Mouse (Mus musculus) brown adipose tissue, adult 24 weeks (tissue): ENCODE measurements at regions not wholly inside any gene's neighbourhood (a gene's known extent, or its start where the extent isn't known, plus 50 kb on each side); places are given as distances from the start of the nearest gene placed in this dataset.

Source experiments
- H3K27ac ChIP-seq: fragments of 200-500 bp; replicated peaks from 2 replicates; pipeline ENCODE4 v1.5.1; 2012; ENCODE audit warnings: low read depth, mild to moderate bottlenecking, low read length
- H3K4me1 ChIP-seq: fragments of 200-500 bp; 2 replicates; pipeline ENCODE4 v1.6.1; 2012; ENCODE audit warnings: low read length, mixed read lengths; ENCODE audit not compliant: control insufficient read depth, insufficient read depth, insufficient read length
- H3K4me3 ChIP-seq: fragments of 200-500 bp; 2 replicates; pipeline ENCODE4 v1.5.1; 2012; ENCODE audit warnings: low read depth, mild to moderate bottlenecking, low read length, moderate library complexity; ENCODE audit not compliant: insufficient read depth

- Histone ChIP-seq H3K27ac (no peak overlapping the region), H3K4me3 (no peak overlapping the region), H3K4me1 (no peaks in the 10 kb centered on the region)
These were observed 131.4 kb upstream of the Igsf21 start for GRCm38 (mm10) chr4:140377941-140378340.

GRCm38 (mm10) chr4:140372586-140373325 lies 126.2 kb upstream of the Igsf21 start:
- H3K27ac ChIP-seq = no peak overlapping the region
- H3K4me1 ChIP-seq = no peaks in the 10 kb centered on the region
- no peak overlapping the region for H3K4me3 ChIP-seq

- no peak overlapping the region for H3K4me3 ChIP-seq
- H3K27ac ChIP-seq = no peak overlapping the region
- no peaks in the 10 kb centered on the region for H3K4me1 ChIP-seq
These were observed 125.0 kb upstream of the Igsf21 start for GRCm38 (mm10) chr4:140371426-140372213.

- Histone ChIP-seq H3K27ac (no peak overlapping the region), H3K4me3 (no peak overlapping the region)
These were observed 120.5 kb upstream of the Igsf21 start for GRCm38 (mm10) chr4:140366975-140367680.

GRCm38 (mm10) chr4:140358846-140359245 lies 112.3 kb upstream of the Igsf21 start:
- no peak overlapping the region for H3K4me3 ChIP-seq

More at GRCm38 (mm10) chr4:140366975-140367680, 120.5 kb upstream of the Igsf21 start:
- no peaks in the 10 kb centered on the region for H3K4me1 ChIP-seq

GRCm38 (mm10) chr4:140358103-140358502 lies 111.5 kb upstream of the Igsf21 start:
- Histone ChIP-seq H3K27ac (no peak overlapping the region), H3K4me1 (no peaks in the 10 kb centered on the region), H3K4me3 (no peak overlapping the region)

More at GRCm38 (mm10) chr4:140358846-140359245, 112.3 kb upstream of the Igsf21 start:
- H3K27ac ChIP-seq = no peak overlapping the region
- no peaks in the 10 kb centered on the region for H3K4me1 ChIP-seq

GRCm38 (mm10) chr4:140355144-140355550 lies 108.6 kb upstream of the Igsf21 start:
- Histone ChIP-seq H3K4me3 (no peak overlapping the region), H3K27ac (no peak overlapping the region), H3K4me1 (no peaks in the 10 kb centered on the region)

GRCm38 (mm10) chr4:140348802-140349201 lies 102.2 kb upstream of the Igsf21 start:
- no peak overlapping the region for H3K27ac ChIP-seq
- no peaks in the 10 kb centered on the region for H3K4me1 ChIP-seq
- no peak overlapping the region for H3K4me3 ChIP-seq

- Histone ChIP-seq H3K4me3 (no peak overlapping the region), H3K27ac (no peak overlapping the region), H3K4me1 (no peaks in the 10 kb centered on the region)
These were observed 83.6 kb upstream of the Igsf21 start for GRCm38 (mm10) chr4:140330138-140330537.

- no peak overlapping the region for H3K27ac ChIP-seq
- no peaks in the 10 kb centered on the region for H3K4me1 ChIP-seq
- H3K4me3 ChIP-seq = no peak overlapping the region
These were observed 80.3 kb upstream of the Igsf21 start for GRCm38 (mm10) chr4:140326706-140327440.

GRCm38 (mm10) chr4:140325677-140326052 lies 79.1 kb upstream of the Igsf21 start:
- no peak overlapping the region for H3K27ac ChIP-seq
- no peaks in the 10 kb centered on the region for H3K4me1 ChIP-seq
- H3K4me3 ChIP-seq = no peak overlapping the region

- Histone ChIP-seq H3K4me1 (no peaks in the 10 kb centered on the region), H3K27ac (no peak overlapping the region), H3K4me3 (no peak overlapping the region)
These were observed 78.5 kb upstream of the Igsf21 start for GRCm38 (mm10) chr4:140324971-140325676.

GRCm38 (mm10) chr4:140320120-140320921 lies 73.7 kb upstream of the Igsf21 start:
- Histone ChIP-seq H3K27ac (no peak overlapping the region), H3K4me1 (no peaks in the 10 kb centered on the region), H3K4me3 (no peak overlapping the region)

- no peak overlapping the region for H3K4me3 ChIP-seq
- H3K4me1 ChIP-seq = no peaks in the 10 kb centered on the region
- no peak overlapping the region for H3K27ac ChIP-seq
These were observed 66.1 kb upstream of the Igsf21 start for GRCm38 (mm10) chr4:140312635-140313034.
